Mouse (Mus musculus): ENCODE data around the gene Rcn3.
"Not testable (repeated sequence)": the region's sequence is repeated elsewhere in the genome, so short reads cannot be mapped to it uniquely, and the experiment has no call there.

Gene Rcn3

GRCm38 (mm10) chr7:45092048-45092447, at the start of gene Rcn3:
TSS of gene Rcn3 (minus strand) at chr7:45092221.
- peak; percentile 74 for DNase-seq (ENCODE audit: low spot score)

- DNase-seq (ENCODE audit: low spot score) = no peak
Observed at GRCm38 (mm10) chr7:45141319-45141718, 49.3 kb upstream of the Rcn3 start.

GRCm38 (mm10) chr7:45139904-45140723, 48.1 kb upstream of the Rcn3 start:
- DNase-seq (ENCODE audit: low spot score) = no peak

- no peak for DNase-seq (ENCODE audit: low spot score)
Observed at GRCm38 (mm10) chr7:45138403-45138802, 46.4 kb upstream of the Rcn3 start.

GRCm38 (mm10) chr7:45137171-45138006, 45.4 kb upstream of the Rcn3 start:
- DNase-seq (ENCODE audit: low spot score) = no peak

- DNase-seq (ENCODE audit: low spot score) = peak; percentile 93
Observed at GRCm38 (mm10) chr7:45135993-45136567, 44.1 kb upstream of the Rcn3 start, which contains the start of the genes Gm45713 and Flt3l. TSS of gene Gm45713 (minus strand) at chr7:45136231. TSS of gene Flt3l (minus strand) at chr7:45136432.

- no peak for DNase-seq (ENCODE audit: low spot score)
Observed at GRCm38 (mm10) chr7:45135370-45135769, 43.3 kb upstream of the Rcn3 start.

- no peak for DNase-seq (ENCODE audit: low spot score)
Observed at GRCm38 (mm10) chr7:45134544-45135026, 42.6 kb upstream of the Rcn3 start.

- DNase-seq (ENCODE audit: low spot score) = no peak
Observed at GRCm38 (mm10) chr7:45133446-45134159, 41.6 kb upstream of the Rcn3 start.

- no peak for DNase-seq (ENCODE audit: low spot score)
Observed at GRCm38 (mm10) chr7:45131850-45132249, 39.8 kb upstream of the Rcn3 start.

GRCm38 (mm10) chr7:45129776-45130512, 37.9 kb upstream of the Rcn3 start:
- DNase-seq (ENCODE audit: low spot score) = no peak

- peak; percentile 33 for DNase-seq (ENCODE audit: low spot score)
Observed at GRCm38 (mm10) chr7:45129318-45129717, 37.3 kb upstream of the Rcn3 start.

GRCm38 (mm10) chr7:45128624-45129246, 36.7 kb upstream of the Rcn3 start, which contains the start of gene Rpl13a:
TSS of gene Rpl13a (minus strand) at chr7:45128761.
- DNase-seq (ENCODE audit: low spot score) = peak; percentile 92

- DNase-seq (ENCODE audit: low spot score) = no peak
Observed at GRCm38 (mm10) chr7:45127700-45128224, 35.7 kb upstream of the Rcn3 start.

- DNase-seq (ENCODE audit: low spot score) = no peak
Observed at GRCm38 (mm10) chr7:45126844-45127699, 35.1 kb upstream of the Rcn3 start.

GRCm38 (mm10) chr7:45126147-45126843, 34.3 kb upstream of the Rcn3 start:
- no peak for DNase-seq (ENCODE audit: low spot score)

GRCm38 (mm10) chr7:45125649-45126048, 33.6 kb upstream of the Rcn3 start:
- not testable (repeated sequence) for DNase-seq (ENCODE audit: low spot score)

- no peak for DNase-seq (ENCODE audit: low spot score)
Observed at GRCm38 (mm10) chr7:45125144-45125600, 33.2 kb upstream of the Rcn3 start.

Data from ovary, postnatal 10 days (tissue).